Mouse (Mus musculus) CH12.LX (cell line): ENCODE measurements at regions not wholly inside any gene's neighbourhood (a gene's known extent, or its start where the extent isn't known, plus 50 kb on each side); places are given as distances from the start of the nearest gene placed in this dataset.

Source experiments
- DNase-seq: peaks from one replicate; pipeline ENCODE4 v3.0.0-alpha.2; 2013; ENCODE audit errors: extremely low read depth
- H3K27ac ChIP-seq: 2 replicates; pipeline ENCODE4 v1.5.1; 2012; ENCODE audit warnings: low read depth, mild to moderate bottlenecking, control low read depth, moderate library complexity; ENCODE audit not compliant: insufficient read depth
- H3K27me3 ChIP-seq: replicated peaks from 2 replicates; pipeline ENCODE3; 2012; ENCODE audit warnings: inconsistent platforms
- H3K36me3 ChIP-seq, 2 experiments: replicated peaks in 1 of 2; 2 replicates each; pipeline versions ENCODE3 to v1.6.1; 2012; ENCODE audit warnings: inconsistent platforms in 1 of 2, low read length in 1 of 2, mild to moderate bottlenecking in 1 of 2, mixed read lengths in 1 of 2, moderate library complexity in 1 of 2; ENCODE audit not compliant: control insufficient read depth in 1 of 2, insufficient read depth in 1 of 2
- H3K4me1 ChIP-seq, 2 experiments: 2 replicates each; pipeline ENCODE4 v1.6.1; 2012; ENCODE audit warnings: inconsistent platforms in 1 of 2, moderate library complexity in 1 of 2; ENCODE audit not compliant: insufficient read depth in 2 of 2, control insufficient read depth in 1 of 2
- H3K4me2 ChIP-seq: 2 replicates; pipeline ENCODE4 v1.6.1; 2012; ENCODE audit warnings: low read depth, mild to moderate bottlenecking, control low read depth; ENCODE audit not compliant: poor library complexity, insufficient read depth, severe bottlenecking
- H3K4me3 ChIP-seq, 3 experiments: fragments of 150-350 bp in 1 of 3; sonication (generic) in 1 of 3; replicated peaks in 1 of 3; 2 replicates each; pipeline versions ENCODE3 to v1.5.1; 2011 to 2012; ENCODE audit warnings: low read depth in 2 of 3, low read length in 2 of 3, mild to moderate bottlenecking in 2 of 3, moderate library complexity in 2 of 3, control low read depth in 1 of 3, improper control_type of control experiment in 1 of 3, inconsistent platforms in 1 of 3, mixed read lengths in 1 of 3; ENCODE audit not compliant: poor library complexity in 1 of 3
- H3K79me2 ChIP-seq: replicated peaks from 2 replicates; pipeline ENCODE4 v1.6.1; 2012; ENCODE audit warnings: mild to moderate bottlenecking, moderate library complexity; ENCODE audit not compliant: control insufficient read depth, poor library complexity, insufficient read depth, severe bottlenecking; ENCODE audit errors: extremely low read depth
- H3K9ac ChIP-seq: 2 replicates; pipeline ENCODE4 v1.6.1; 2012; ENCODE audit warnings: low read depth, mild to moderate bottlenecking, control low read depth, moderate library complexity; ENCODE audit not compliant: insufficient read depth
- H3K9me3 ChIP-seq: replicated peaks from 2 replicates; pipeline ENCODE3; 2012; ENCODE audit warnings: low read length, inconsistent platforms, mixed read lengths
- ELF1 ChIP-seq: IDR thresholded peaks from 2 replicates; pipeline ENCODE4 v1.6.1; 2014; ENCODE audit warnings: low read depth, mild to moderate bottlenecking, inconsistent platforms, low read length, improper control_type of control experiment
- HCFC1 ChIP-seq: IDR thresholded peaks from 2 replicates; pipeline ENCODE4 v1.6.1; 2012; ENCODE audit warnings: low read depth, mild to moderate bottlenecking, inconsistent platforms, low read length, improper control_type of control experiment
- IRF4 ChIP-seq: IDR thresholded peaks from 2 replicates; pipeline ENCODE4 v1.6.1; 2014; ENCODE audit warnings: low read depth, mild to moderate bottlenecking, inconsistent platforms, low read length, improper control_type of control experiment
- JUND ChIP-seq: conservative IDR thresholded peaks from 2 replicates; pipeline ENCODE4 v1.6.1; 2011; ENCODE audit warnings: low read depth, low read length, improper control_type of control experiment
- KAT2A ChIP-seq: IDR thresholded peaks from 2 replicates; pipeline ENCODE4 v1.6.1; 2012; ENCODE audit warnings: low read length, improper control_type of control experiment, inconsistent platforms; ENCODE audit not compliant: insufficient replicate concordance
- MAZ ChIP-seq: IDR thresholded peaks from 2 replicates; pipeline ENCODE4 v1.6.1; 2012; ENCODE audit warnings: low read depth, mild to moderate bottlenecking, inconsistent platforms, low read length, improper control_type of control experiment, moderate library complexity
- MEF2A ChIP-seq: IDR thresholded peaks from 2 replicates; pipeline ENCODE4 v1.6.1; 2014; ENCODE audit warnings: low read depth, mild to moderate bottlenecking, inconsistent platforms, low read length, improper control_type of control experiment, borderline replicate concordance
- MXI1 ChIP-seq: IDR thresholded peaks from 2 replicates; pipeline ENCODE4 v1.6.1; 2011; ENCODE audit warnings: mild to moderate bottlenecking, low read depth, low read length, improper control_type of control experiment
- MYC ChIP-seq: IDR thresholded peaks from 2 replicates; pipeline ENCODE4 v1.6.1; 2011; ENCODE audit warnings: low read depth, mild to moderate bottlenecking, improper control_type of control experiment, low read length
- NELFE ChIP-seq: IDR thresholded peaks from 2 replicates; pipeline ENCODE4 v1.6.1; 2011; ENCODE audit warnings: low read depth, low read length, improper control_type of control experiment
- PAX5 ChIP-seq: IDR thresholded peaks from 2 replicates; pipeline ENCODE4 v1.6.1; 2012; ENCODE audit warnings: low read length, inconsistent platforms, mixed read lengths
- POLR2A ChIP-seq: IDR thresholded peaks from 2 replicates; pipeline ENCODE4 v1.6.1; 2011; ENCODE audit warnings: low read depth, mild to moderate bottlenecking, improper control_type of control experiment, low read length
- POLR2AphosphoS2 ChIP-seq: IDR thresholded peaks from 2 replicates; pipeline ENCODE4 v1.6.1; 2011; ENCODE audit warnings: low read depth, low read length, improper control_type of control experiment
- RCOR1 ChIP-seq: conservative IDR thresholded peaks from 2 replicates; pipeline ENCODE4 v1.6.1; 2012; ENCODE audit warnings: low read depth, mild to moderate bottlenecking, inconsistent platforms, low read length, improper control_type of control experiment
- SIN3A ChIP-seq: IDR thresholded peaks from 2 replicates; pipeline ENCODE4 v1.6.1; 2012; ENCODE audit warnings: low read length, improper control_type of control experiment, inconsistent platforms
- SMC3 ChIP-seq: IDR thresholded peaks from 2 replicates; pipeline ENCODE4 v1.6.1; 2011; ENCODE audit warnings: low read depth, low read length, improper control_type of control experiment
- TBP ChIP-seq: conservative IDR thresholded peaks from 2 replicates; pipeline ENCODE4 v1.6.1; 2011; ENCODE audit warnings: low read depth, low read length, improper control_type of control experiment
- ZKSCAN1 ChIP-seq: IDR thresholded peaks from 2 replicates; pipeline ENCODE4 v1.6.1; 2012; ENCODE audit warnings: low read depth, inconsistent platforms, low read length, improper control_type of control experiment, borderline replicate concordance
- ZMIZ1 ChIP-seq: IDR thresholded peaks from 2 replicates; pipeline ENCODE4 v1.6.1; 2012; ENCODE audit warnings: low read depth, mild to moderate bottlenecking, inconsistent platforms, low read length, improper control_type of control experiment
- ZNF384 ChIP-seq: IDR thresholded peaks from 2 replicates; pipeline ENCODE4 v1.6.1; 2012; ENCODE audit warnings: low read depth, low read length, improper control_type of control experiment, inconsistent platforms
- dilution Hi-C: fragments of 300-500 bp; cut with MboI; formaldehyde crosslinking; loops from 2 replicates; pipeline ENCODE4 v1.14.3; 2020; ENCODE audit warnings: low sequenced_read_pairs; ENCODE audit not compliant: extremely low pct_unique_long_range_greater_than_20kb, extremely low pct_ligation_motif_present
- in situ Hi-C: fragments of 300-500 bp; cut with MboI; formaldehyde crosslinking; loops from 3 replicates; pipeline ENCODE4 v1.14.3; 2019; ENCODE audit warnings: low sequenced_read_pairs, low pct_ligation_motif_present, low pct_unique_long_range_greater_than_20kb, mixed read lengths

GRCm38 (mm10) chr6:95936504-95936903 is 176.4 kb upstream of the Fam19a1 start:
- Histone ChIP-seq H3K9me3 (peaks cover 13% of the 10 kb centered on the region), H3K27ac (no peak overlapping the region), H3K79me2 (no peaks in the 10 kb centered on the region), H3K9ac (no peak overlapping the region), H3K36me3 (no peaks in the 10 kb centered on the region), H3K4me2 (no peak overlapping the region), H3K4me3 (no peak overlapping the region), H3K4me1 (no peaks in the 10 kb centered on the region), H3K27me3 (no peaks in the 10 kb centered on the region)
- DNase-seq = no peak
- dilution Hi-C loops = no loop called here
- in situ Hi-C loops = no loop called here
- TF ChIP-seq IRF4 (no peak), TBP (no peak), KAT2A (no peak), ELF1 (no peak), SMC3 (no peak), POLR2A (no peak), MYC (no peak), HCFC1 (no peak), POLR2AphosphoS2 (no peak), ZKSCAN1 (no peak), ZNF384 (no peak), ZMIZ1 (no peak), RCOR1 (no peak), MAZ (no peak), JUND (no peak), PAX5 (no peak), MXI1 (no peak), MEF2A (no peak)

- TF ChIP-seq SIN3A (no peak), NELFE (no peak)
- dilution Hi-C loops (no loop called here), in situ Hi-C loops (no loop called here)
- H3K9ac ChIP-seq = no peak overlapping the region
- H3K4me1 ChIP-seq = no peaks in the 10 kb centered on the region
- no peaks in the 10 kb centered on the region for H3K36me3 ChIP-seq
- no peak overlapping the region for H3K27ac ChIP-seq
- no peak overlapping the region for H3K4me2 ChIP-seq
- peaks cover 16% of the 10 kb centered on the region for H3K9me3 ChIP-seq
- no peak for DNase-seq
- H3K79me2 ChIP-seq = no peaks in the 10 kb centered on the region
- H3K27me3 ChIP-seq = no peaks in the 10 kb centered on the region
- no peak overlapping the region for H3K4me3 ChIP-seq
Measured at GRCm38 (mm10) chr6:95939052-95939451, 173.9 kb upstream of the Fam19a1 start.
